Mouse (Mus musculus) heart, postnatal 0 days (tissue): ENCODE measurements around the gene Begain. TPM values are rescaled to one million over a fixed set of nuclear protein-coding genes. Genes with fewer than 3 reads are reported as not detected.

Source experiments
- ATAC-seq: fragments of 200-750 bp; cut with Nextera tagmentation; 2 replicates; pipeline ENCODE4 v1.8.0; 2017; ENCODE audit warnings: low read depth, moderate number of reproducible peaks, moderate library complexity; ENCODE audit not compliant: insufficient read depth
- DNase-seq: peaks from one replicate; pipeline ENCODE4 v3.0.0-alpha.2; 2016; ENCODE audit warnings: low spot score
- H3K27ac ChIP-seq: fragments of 300-500 bp; sonication (generic); 2 replicates; pipeline ENCODE4 v1.5.1; 2014; ENCODE audit warnings: low read depth, mild to moderate bottlenecking
- H3K27me3 ChIP-seq: fragments of 300-500 bp; sonication (generic); 2 replicates; pipeline ENCODE4 v1.6.1; 2014; ENCODE audit warnings: low read length, mixed read lengths; ENCODE audit not compliant: control insufficient read depth, insufficient read depth
- H3K36me3 ChIP-seq: fragments of 300-500 bp; sonication (generic); replicated peaks from 2 replicates; pipeline ENCODE4 v1.6.1; 2014; ENCODE audit warnings: low read length, mixed read lengths; ENCODE audit not compliant: control insufficient read depth, insufficient read depth
- H3K4me1 ChIP-seq: fragments of 300-500 bp; sonication (generic); 2 replicates; pipeline ENCODE4 v1.6.1; 2014; ENCODE audit warnings: antibody characterized with exemption; ENCODE audit not compliant: control insufficient read depth, insufficient read depth
- H3K4me2 ChIP-seq: fragments of 300-500 bp; sonication (generic); 2 replicates; pipeline ENCODE4 v1.6.1; 2014; ENCODE audit warnings: low read depth, mild to moderate bottlenecking, low read length, moderate library complexity
- H3K4me3 ChIP-seq: fragments of 300-500 bp; sonication (generic); 2 replicates; pipeline ENCODE4 v1.5.1; 2014; ENCODE audit warnings: low read depth, low read length
- H3K9ac ChIP-seq: fragments of 300-500 bp; sonication (generic); replicated peaks from 2 replicates; pipeline ENCODE4 v1.6.1; 2014; ENCODE audit warnings: low read depth, low read length, mixed read lengths
- H3K9me3 ChIP-seq: fragments of 300-500 bp; sonication (generic); replicated peaks from 2 replicates; pipeline ENCODE4 v1.6.1; 2016; ENCODE audit warnings: low read length; ENCODE audit not compliant: control insufficient read depth
- CTCF ChIP-seq: IDR thresholded peaks from 2 replicates; pipeline ENCODE4 v1.5.1; 2016; ENCODE audit warnings: antibody characterized with exemption, control low read depth, low read depth
- EP300 ChIP-seq: IDR thresholded peaks from 2 replicates; pipeline ENCODE4 v1.6.1; 2016; ENCODE audit warnings: antibody characterized with exemption, low read depth
- WGBS: fragments of 180-500 bp; shearing (Covaris S2); extraction: QIAGEN DNeasy Blood & Tissue Kit; methylation state at CpG from one replicate; pipeline ENCODE4 v1.1.7; 2014; 5-methylcytosine and 5-hydroxymethylcytosine counted together
- polyA plus RNA-seq: library from polyadenylated mRNA; unstranded; fragments of >200 nt; fragmentation: Nextera tagmentation; extraction: Ambion mirVana; gene quantifications from 2 replicates; pipeline ENCODE4 v1.2.1, GENCODE M21; 2015
- total RNA-seq: library from RNA; depleted of rRNA; stranded (reverse); fragments of >200 nt; gene quantifications from 2 replicates; pipeline ENCODE4 v1.2.3, GENCODE M21; 2014; ENCODE audit warnings: low replicate concordance

The Begain gene
- total and polyA plus RNA-seq, 2 experiments from 2014 or later = 0.33 to 1.6 TPM

DNA sequence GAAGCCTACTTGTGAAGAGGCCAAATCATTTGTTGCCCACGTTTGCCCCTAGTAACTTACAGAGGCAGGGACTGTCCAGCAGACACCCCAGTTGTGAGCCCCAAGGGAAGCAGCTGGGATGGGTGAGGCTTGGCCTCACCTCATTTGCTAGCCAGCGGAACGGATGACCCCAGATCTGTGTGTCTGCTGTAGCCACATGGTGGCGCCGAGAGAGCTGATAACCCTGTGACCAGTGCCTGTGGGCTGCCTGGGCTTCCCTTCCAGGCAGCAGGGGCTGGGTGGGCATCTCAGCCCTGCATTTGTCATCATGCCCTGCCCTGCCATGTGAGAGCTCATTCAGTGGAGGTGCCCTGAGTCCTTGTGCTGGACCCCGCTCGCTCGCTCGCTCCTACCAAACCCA lies 44.2 kb downstream of the Begain start:
- Histone ChIP-seq H3K4me2 (no peak overlapping the region), H3K27ac (no peak overlapping the region), H3K9ac (no peak overlapping the region), H3K4me1 (no peaks in the 10 kb centered on the region), H3K4me3 (no peak overlapping the region), H3K9me3 (no peaks in the 10 kb centered on the region), H3K36me3 (no peaks in the 10 kb centered on the region), H3K27me3 (no peaks in the 10 kb centered on the region)
- 0 out of 2 replicates have a peak, but pooled peaks have one; percentile 11 for ATAC-seq
- DNase-seq = no peak
- TF ChIP-seq EP300 = no peak
- TF ChIP-seq CTCF = peak; percentile 16; the same call in 1 of the 2 replicates
- WGBS = 53% methylated on average over 9 of the region's 9 CpGs

DNA sequence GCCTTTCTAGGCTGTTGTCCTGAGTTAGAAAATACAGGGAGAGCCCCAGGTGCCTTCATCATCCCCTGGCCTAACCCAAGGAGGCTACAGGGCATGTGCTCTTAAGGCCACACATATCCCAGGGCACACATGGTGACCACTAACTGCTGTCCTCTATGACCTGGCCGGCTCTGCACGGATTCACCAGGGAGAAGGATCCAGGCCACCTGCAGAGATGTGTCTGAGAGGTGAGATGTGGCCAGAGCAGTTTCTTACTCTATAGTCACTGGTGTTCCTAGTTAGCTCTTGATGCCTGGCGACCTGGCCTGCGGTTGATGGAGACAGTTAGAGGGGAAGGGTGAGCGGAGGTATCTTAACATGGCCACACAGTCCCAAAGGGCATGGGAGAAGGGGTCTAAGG lies 45.1 kb downstream of the Begain start:
- H3K9me3 ChIP-seq = no peaks in the 10 kb centered on the region
- H3K36me3 ChIP-seq = no peaks in the 10 kb centered on the region
- 71% methylated on average over 5 of the region's 5 CpGs for WGBS
- H3K9ac ChIP-seq = no peak overlapping the region
- no peak overlapping the region for H3K4me2 ChIP-seq
- H3K4me1 ChIP-seq = no peaks in the 10 kb centered on the region
- no peak for TF ChIP-seq EP300
- TF ChIP-seq CTCF = no peak
- DNase-seq (no peak), ATAC-seq (no peak)
- H3K27me3 ChIP-seq = no peaks in the 10 kb centered on the region
- no peak overlapping the region for H3K4me3 ChIP-seq
- no peak overlapping the region for H3K27ac ChIP-seq

DNA sequence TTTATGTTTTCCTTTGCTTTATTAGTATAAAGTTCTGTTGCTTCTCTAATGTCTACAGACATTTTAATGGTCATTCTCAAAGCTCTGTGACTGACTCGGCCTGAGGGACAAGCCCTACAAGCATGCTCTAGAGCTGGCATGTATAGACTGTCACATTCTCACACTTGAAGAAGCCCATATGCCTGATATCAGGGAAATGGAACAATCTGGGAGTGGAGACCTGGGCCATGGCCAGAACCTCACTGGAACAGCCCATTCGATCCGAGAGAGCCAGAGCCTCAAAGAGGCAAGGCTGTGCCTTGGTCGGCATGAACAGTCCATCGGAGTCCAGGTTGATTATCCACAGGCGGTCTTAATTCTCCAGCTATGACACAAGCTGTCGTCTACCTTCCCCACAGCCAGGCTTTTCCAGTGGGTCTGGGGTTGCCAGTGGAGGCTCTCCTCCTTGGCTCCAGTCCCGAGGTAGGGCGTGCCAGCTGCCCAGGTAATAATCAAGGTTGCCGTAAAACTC lies 45.8 kb downstream of the Begain start:
- 70% methylated on average over 10 of the region's 10 CpGs for WGBS
- Histone ChIP-seq H3K4me1 (no peaks in the 10 kb centered on the region), H3K9ac (no peak overlapping the region), H3K27ac (no peak overlapping the region), H3K4me2 (no peak overlapping the region), H3K9me3 (no peaks in the 10 kb centered on the region), H3K4me3 (no peak overlapping the region), H3K27me3 (no peaks in the 10 kb centered on the region), H3K36me3 (no peaks in the 10 kb centered on the region)
- no peak for TF ChIP-seq CTCF
- TF ChIP-seq EP300 = no peak
- no peak for DNase-seq
- no peak for ATAC-seq

DNA sequence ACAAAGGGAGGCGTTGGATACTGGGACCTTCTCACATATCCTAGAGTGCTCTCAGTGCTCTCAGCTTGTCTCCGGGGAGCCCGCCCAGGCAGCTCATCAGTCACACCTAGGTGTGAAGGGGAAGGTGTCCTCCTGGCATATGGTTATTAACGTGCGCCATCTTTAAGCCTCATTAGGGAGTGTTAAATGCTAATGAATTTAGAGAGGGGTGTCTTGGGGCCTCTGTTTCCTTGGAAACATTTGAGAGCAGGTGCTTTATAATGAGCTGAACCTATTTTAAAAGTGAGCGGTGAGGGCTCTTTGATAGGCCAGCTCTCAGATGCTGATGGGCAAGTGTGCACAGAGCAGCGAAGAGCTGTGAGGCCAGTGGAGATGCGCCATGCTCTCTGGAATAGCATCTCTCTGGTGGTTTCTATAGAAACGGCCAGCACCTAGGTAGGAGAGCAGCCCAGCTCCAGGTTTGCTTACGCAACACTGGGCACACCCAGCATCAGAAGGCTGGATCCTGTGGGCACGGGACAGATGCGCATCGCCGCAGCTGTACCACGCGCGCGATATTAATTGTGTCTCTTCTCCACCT lies 57.9 kb downstream of the Begain start:
- Histone ChIP-seq H3K27ac (no peak overlapping the region), H3K4me1 (no peaks in the 10 kb centered on the region), H3K4me3 (no peak overlapping the region), H3K4me2 (no peak overlapping the region), H3K9ac (no peak overlapping the region), H3K36me3 (no peaks in the 10 kb centered on the region), H3K9me3 (no peaks in the 10 kb centered on the region), H3K27me3 (no peaks in the 10 kb centered on the region)
- WGBS = 79% methylated on average over 18 of the region's 18 CpGs
- TF ChIP-seq CTCF (no peak), EP300 (no peak)
- no peak for ATAC-seq
- DNase-seq = no peak

DNA sequence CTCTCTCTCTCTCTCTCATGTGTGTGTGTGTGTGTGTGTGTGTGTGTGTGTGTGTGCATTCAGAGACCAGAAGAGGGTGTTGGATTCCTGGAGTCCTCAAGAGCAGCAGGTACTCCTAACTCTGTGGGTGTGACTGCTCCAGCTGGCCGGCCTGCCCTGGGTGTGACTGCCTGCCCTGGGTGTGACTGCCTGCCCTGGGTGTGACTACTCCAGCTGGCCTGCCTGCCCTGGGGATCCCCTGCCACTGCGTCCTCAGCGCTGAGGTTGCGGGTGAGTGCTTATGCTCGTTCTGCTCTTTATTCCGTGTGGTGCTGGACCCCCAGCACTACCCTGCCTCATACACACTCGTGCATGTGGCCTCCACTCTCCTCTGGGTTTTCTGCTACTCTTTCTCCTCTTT lies 65.0 kb downstream of the Begain start:
- no peaks in the 10 kb centered on the region for H3K9me3 ChIP-seq
- 69% methylated on average over 7 of the region's 7 CpGs for WGBS
- H3K4me3 ChIP-seq = no peak overlapping the region
- no peak for ATAC-seq
- DNase-seq = no peak
- no peaks in the 10 kb centered on the region for H3K36me3 ChIP-seq
- no peak overlapping the region for H3K9ac ChIP-seq
- H3K4me2 ChIP-seq = no peak overlapping the region
- H3K27ac ChIP-seq = no peak overlapping the region
- H3K27me3 ChIP-seq = no peaks in the 10 kb centered on the region
- no peaks in the 10 kb centered on the region for H3K4me1 ChIP-seq
- TF ChIP-seq EP300 = no peak
- no peak for TF ChIP-seq CTCF

DNA sequence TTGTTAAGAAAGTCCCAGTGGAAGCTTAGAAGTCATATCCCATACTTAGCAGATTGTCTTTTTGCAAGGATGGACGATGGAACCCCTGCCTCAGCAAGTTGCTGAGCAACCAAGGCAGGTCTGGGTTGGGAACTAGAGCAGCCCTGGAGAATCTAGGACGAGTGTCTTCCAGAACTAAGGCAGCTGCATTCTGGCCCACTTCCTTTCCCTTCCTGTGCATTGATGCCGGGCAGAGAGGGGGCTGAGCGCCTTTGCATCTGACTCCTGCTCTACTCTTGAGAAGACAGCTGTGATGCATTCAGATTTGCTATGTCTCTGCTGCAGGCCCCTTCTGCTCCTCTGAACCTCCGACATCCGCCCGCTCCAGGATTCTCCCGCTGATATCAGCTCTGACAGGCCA lies 70.8 kb downstream of the Begain start:
- Histone ChIP-seq H3K27ac (no peak overlapping the region), H3K9me3 (no peaks in the 10 kb centered on the region), H3K36me3 (no peaks in the 10 kb centered on the region), H3K4me3 (no peak overlapping the region), H3K9ac (no peak overlapping the region), H3K4me2 (no peak overlapping the region), H3K27me3 (no peaks in the 10 kb centered on the region), H3K4me1 (no peaks in the 10 kb centered on the region)
- DNase-seq = no peak
- ATAC-seq = no peak
- 70% methylated on average over 8 of the region's 8 CpGs for WGBS
- TF ChIP-seq CTCF (no peak), EP300 (no peak)
